Mouse (Mus musculus) midbrain, embryonic 15.5 days (tissue): ENCODE measurements around the gene Kti12. TPM values are rescaled to one million over a fixed set of nuclear protein-coding genes. Genes with fewer than 3 reads are reported as not detected.

Experiments
- ATAC-seq: fragments of 200-750 bp; cut with Nextera tagmentation; replicated peaks from 2 replicates; pipeline ENCODE4 v1.8.0; 2017; ENCODE audit warnings: moderate TSS enrichment
- H3K27ac ChIP-seq: fragments of 300-500 bp; sonication (generic); 2 replicates; pipeline ENCODE4 v1.5.1; 2015; ENCODE audit warnings: mild to moderate bottlenecking, inconsistent platforms
- H3K27me3 ChIP-seq: fragments of 300-500 bp; sonication (generic); replicated peaks from 2 replicates; pipeline ENCODE4 v1.6.1; 2015; ENCODE audit warnings: inconsistent platforms
- H3K36me3 ChIP-seq: fragments of 300-500 bp; sonication (generic); replicated peaks from 2 replicates; pipeline ENCODE4 v1.6.1; 2015; ENCODE audit warnings: inconsistent platforms
- H3K4me1 ChIP-seq: fragments of 300-500 bp; sonication (generic); 2 replicates; pipeline ENCODE4 v1.6.1; 2015; ENCODE audit warnings: inconsistent platforms
- H3K4me2 ChIP-seq: fragments of 300-500 bp; sonication (generic); 2 replicates; pipeline ENCODE4 v1.6.1; 2015; ENCODE audit warnings: inconsistent platforms, mild to moderate bottlenecking, moderate library complexity
- H3K4me3 ChIP-seq: fragments of 300-500 bp; sonication (generic); 2 replicates; pipeline ENCODE4 v1.5.1; 2015; ENCODE audit warnings: mild to moderate bottlenecking, inconsistent platforms
- H3K9ac ChIP-seq: fragments of 300-500 bp; sonication (generic); 2 replicates; pipeline ENCODE4 v1.6.1; 2015; ENCODE audit warnings: mild to moderate bottlenecking, inconsistent platforms
- H3K9me3 ChIP-seq: fragments of 300-500 bp; sonication (generic); 2 replicates; pipeline ENCODE4 v1.6.1; 2016; ENCODE audit warnings: inconsistent platforms
- WGBS: fragments of 180-500 bp; shearing (Covaris S2); methylation state at CpG from one replicate; pipeline ENCODE4 v1.1.7; 2015; ENCODE audit warnings: mixed read lengths; 5-methylcytosine and 5-hydroxymethylcytosine counted together
- polyA plus RNA-seq: library from polyadenylated mRNA; unstranded; fragments of >200 nt; fragmentation: Nextera tagmentation; extraction: Ambion mirVana; gene quantifications from 2 replicates; pipeline ENCODE4 v1.2.1, GENCODE M21; 2015

The Kti12 gene
- polyA plus RNA-seq, 1 experiment from 2014 or later: 24.4 TPM

DNA sequence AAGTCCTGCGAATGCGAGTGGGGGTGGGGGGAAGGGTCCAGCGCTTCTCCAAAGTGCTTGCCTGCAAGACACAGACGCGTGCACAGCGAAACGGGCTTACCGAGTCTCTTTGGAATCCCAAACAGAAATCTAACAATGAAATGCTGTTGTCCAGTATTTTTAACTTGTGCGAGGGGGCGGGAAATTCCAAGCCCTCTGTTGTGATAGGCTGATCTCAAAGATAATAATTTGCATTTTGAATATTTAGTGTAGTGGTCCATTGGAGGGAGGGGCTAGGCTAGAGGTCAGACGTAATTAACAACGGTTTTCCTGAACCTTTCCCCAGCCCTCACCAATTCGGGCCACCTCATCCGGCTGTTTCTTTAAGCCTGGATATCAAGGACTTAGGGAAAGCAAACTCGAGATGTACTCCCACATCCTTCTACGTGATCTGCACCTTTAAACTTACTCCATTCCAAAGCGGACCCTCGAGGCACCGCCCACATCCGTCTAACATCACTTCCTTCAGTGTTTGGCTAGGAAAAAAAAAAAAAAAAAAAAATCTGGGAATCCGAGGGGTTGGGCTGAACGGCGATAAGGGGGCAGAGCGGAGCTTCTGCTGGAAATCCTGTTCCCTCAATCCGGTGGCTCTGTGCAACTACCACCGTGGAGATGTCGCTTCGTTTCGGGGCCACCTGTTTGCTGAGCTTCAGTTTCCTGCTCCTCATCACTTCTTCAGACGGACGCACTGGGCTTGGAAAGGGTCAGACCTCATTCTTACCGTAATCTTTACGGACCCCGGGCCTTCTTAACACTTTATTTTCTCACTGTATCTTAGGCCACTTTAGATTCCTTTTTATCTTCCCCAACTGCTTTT lies 13.2 kb upstream of the Kti12 start, which contains the start of gene Txndc12:
Gene Txndc12 (plus strand): TSS at position 487 of the 856 bp plus-strand sequence.
- H3K27me3 ChIP-seq: no peaks in the 10 kb centered on the region
- 0 out of 2 replicates have a peak, but pooled peaks cover 4% of the 10 kb centered on the region for H3K36me3 ChIP-seq
- ATAC-seq: peak; percentile 82
- H3K9me3 ChIP-seq: no peaks in the 10 kb centered on the region
- under 1% methylated on average over 34 of the region's 34 CpGs for WGBS
- H3K9ac ChIP-seq: peak within 1 kb of the TSS; percentile 99
- peaks cover 35% of the 10 kb centered on the region for H3K4me1 ChIP-seq
- peak within 1 kb of the TSS; percentile 58 for H3K4me2 ChIP-seq
- H3K4me3 ChIP-seq: peak within 1 kb of the TSS; percentile 90
- peak within 1 kb of the TSS; percentile 99 for H3K27ac ChIP-seq

DNA sequence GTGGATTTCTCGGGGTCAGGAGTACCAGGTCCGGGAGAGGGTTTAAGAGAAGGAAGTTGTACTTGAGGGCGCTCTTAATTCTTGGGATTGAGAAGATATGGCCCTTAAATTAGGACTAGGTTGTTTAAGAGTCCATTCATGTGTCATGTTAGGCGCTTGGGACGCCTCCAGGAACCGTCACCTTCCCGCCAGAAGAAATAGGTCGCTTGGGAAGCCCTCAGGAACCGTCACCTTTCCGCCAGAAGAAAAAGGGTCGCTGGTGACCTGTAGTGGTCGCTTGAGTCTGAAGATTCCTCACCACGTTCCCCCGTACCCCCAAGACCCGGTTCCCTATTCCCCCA lies 12.6 kb upstream of the Kti12 start:
- H3K4me1 ChIP-seq: peaks cover 35% of the 10 kb centered on the region
- 1% methylated on average over 15 of the region's 15 CpGs for WGBS
- ATAC-seq: no peak

DNA sequence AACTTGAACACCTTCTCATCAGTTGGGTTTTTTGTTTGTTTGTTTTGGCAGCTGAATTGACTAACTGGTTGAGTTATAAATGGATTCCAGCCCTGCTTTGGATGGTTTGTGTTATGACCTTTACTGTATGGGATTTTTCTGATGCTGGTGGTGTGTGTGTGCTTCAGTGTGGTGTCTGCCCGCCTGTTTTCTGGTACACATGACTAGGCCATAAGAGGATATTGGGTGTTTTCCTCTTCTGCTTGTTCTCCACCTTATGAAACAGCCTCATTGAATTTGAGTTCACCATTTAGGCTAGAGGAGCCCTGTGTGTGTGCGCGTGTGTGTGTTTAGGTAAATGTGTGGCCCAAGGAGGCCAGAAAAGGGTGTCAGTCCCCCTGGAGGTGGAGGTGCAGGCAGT lies 12.1 kb upstream of the Kti12 start:
- Histone ChIP-seq H3K4me2 (peak overlapping the region; percentile 58), H3K27ac (peak overlapping the region; percentile 99; the same call in 1 of the 2 replicates), H3K4me3 (peak overlapping the region; percentile 90), H3K36me3 (no peaks in the 10 kb centered on the region), H3K9me3 (no peaks in the 10 kb centered on the region), H3K27me3 (no peaks in the 10 kb centered on the region), H3K4me1 (peaks cover 35% of the 10 kb centered on the region), H3K9ac (peak overlapping the region; percentile 61)
- WGBS: 63% methylated on average over 3 of the region's 3 CpGs
- ATAC-seq: no peak

More for the DNA sequence above, 12.6 kb upstream of the Kti12 start:
- H3K4me2 ChIP-seq: peak overlapping the region; percentile 58
- H3K27ac ChIP-seq: peak overlapping the region; percentile 99
- H3K36me3 ChIP-seq: 0 out of 2 replicates have a peak, but pooled peaks cover 3% of the 10 kb centered on the region
- H3K4me3 ChIP-seq: peak overlapping the region; percentile 90
- no peaks in the 10 kb centered on the region for H3K27me3 ChIP-seq
- H3K9ac ChIP-seq: peak overlapping the region; percentile 61
- no peaks in the 10 kb centered on the region for H3K9me3 ChIP-seq

DNA sequence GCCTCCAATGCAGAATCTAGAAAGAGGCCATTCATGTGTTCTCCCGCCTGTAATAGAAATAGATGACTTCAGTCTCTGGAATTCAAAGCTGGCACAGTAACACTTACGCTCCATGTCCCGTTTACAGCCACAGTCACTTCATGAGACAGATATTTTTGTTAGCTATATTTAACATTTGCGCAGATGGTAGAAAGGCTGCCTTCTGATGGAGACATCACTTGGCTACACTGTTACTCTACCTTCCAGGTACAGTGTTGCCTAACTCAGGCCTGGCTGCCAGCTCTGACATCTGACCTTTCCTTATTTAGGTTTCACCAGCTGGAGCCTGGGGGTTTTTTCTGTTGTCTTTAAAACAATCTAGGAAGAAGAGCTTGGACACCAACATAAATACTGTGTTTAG lies 9.6 kb upstream of the Kti12 start:
- H3K36me3 ChIP-seq: no peaks in the 10 kb centered on the region
- no peaks in the 10 kb centered on the region for H3K9me3 ChIP-seq
- H3K27me3 ChIP-seq: no peaks in the 10 kb centered on the region
- H3K4me1 ChIP-seq: peaks cover 18% of the 10 kb centered on the region
- H3K4me2 ChIP-seq: no peak overlapping the region
- H3K4me3 ChIP-seq: no peak overlapping the region
- no peak for ATAC-seq
- H3K27ac ChIP-seq: no peak overlapping the region
- 89% methylated on average over 4 of the region's 4 CpGs for WGBS
- no peak overlapping the region for H3K9ac ChIP-seq

DNA sequence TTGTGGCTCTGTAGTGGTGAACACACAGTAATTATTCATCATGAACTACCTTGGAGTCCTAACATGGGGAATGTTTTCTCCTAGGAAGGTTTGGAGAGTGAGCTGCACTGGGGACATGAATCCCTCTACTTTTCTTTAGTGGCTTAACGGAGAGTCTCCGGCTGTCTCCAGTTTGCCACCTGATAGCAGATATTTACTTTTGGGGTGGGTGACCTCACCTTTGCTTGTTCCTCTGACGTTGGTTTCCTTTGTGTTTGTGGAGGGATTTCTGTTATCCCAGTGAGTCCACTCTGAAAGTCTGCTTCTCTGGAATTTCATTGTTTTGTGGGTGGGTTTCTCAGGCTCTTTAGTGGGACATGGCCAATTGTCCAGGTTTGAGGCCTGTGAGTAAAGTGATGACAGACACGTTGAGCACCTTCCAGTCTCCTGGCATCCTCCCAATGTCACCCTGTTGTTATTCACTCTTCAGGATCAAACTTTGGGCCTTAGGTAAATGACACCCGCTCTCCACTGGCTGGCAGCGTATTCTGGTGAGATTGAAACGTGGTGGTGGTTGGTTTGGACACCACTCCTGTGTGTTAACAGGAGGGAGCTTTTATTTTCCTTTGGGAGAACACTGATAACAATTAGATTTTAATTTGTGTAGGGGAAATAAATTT lies 5.5 kb upstream of the Kti12 start:
- Histone ChIP-seq H3K9ac (no peak overlapping the region), H3K4me1 (peaks cover 2% of the 10 kb centered on the region), H3K4me2 (no peak overlapping the region), H3K4me3 (no peak overlapping the region), H3K9me3 (no peaks in the 10 kb centered on the region), H3K27me3 (no peaks in the 10 kb centered on the region), H3K27ac (no peak overlapping the region), H3K36me3 (no peaks in the 10 kb centered on the region)
- 88% methylated on average over 7 of the region's 7 CpGs for WGBS
- no peak for ATAC-seq

DNA sequence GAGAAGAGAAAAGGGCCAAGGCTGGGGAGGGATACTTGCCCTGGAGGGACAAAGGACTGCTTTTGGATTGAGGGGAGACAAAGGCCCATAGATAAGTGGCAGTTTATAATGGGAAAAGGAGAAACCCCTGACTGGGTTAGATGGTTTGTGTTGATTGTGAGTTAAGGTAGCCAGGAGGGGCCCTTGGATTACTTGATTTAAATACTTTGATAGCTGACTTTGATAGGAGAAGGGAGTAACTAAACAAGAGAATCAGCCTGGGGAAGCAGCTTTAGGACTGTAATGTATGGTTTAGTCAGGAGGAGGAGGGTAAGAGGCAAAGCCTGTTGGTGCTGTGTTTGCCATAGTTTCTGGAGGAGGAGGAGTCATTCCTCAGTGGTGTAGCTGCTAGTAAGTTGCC lies 4.2 kb upstream of the Kti12 start:
- Histone ChIP-seq H3K36me3 (no peaks in the 10 kb centered on the region), H3K27ac (no peak overlapping the region), H3K4me3 (no peak overlapping the region), H3K9ac (no peak overlapping the region), H3K4me2 (no peak overlapping the region), H3K4me1 (peaks cover 4% of the 10 kb centered on the region), H3K27me3 (no peaks in the 10 kb centered on the region), H3K9me3 (no peaks in the 10 kb centered on the region)
- no peak for ATAC-seq

DNA sequence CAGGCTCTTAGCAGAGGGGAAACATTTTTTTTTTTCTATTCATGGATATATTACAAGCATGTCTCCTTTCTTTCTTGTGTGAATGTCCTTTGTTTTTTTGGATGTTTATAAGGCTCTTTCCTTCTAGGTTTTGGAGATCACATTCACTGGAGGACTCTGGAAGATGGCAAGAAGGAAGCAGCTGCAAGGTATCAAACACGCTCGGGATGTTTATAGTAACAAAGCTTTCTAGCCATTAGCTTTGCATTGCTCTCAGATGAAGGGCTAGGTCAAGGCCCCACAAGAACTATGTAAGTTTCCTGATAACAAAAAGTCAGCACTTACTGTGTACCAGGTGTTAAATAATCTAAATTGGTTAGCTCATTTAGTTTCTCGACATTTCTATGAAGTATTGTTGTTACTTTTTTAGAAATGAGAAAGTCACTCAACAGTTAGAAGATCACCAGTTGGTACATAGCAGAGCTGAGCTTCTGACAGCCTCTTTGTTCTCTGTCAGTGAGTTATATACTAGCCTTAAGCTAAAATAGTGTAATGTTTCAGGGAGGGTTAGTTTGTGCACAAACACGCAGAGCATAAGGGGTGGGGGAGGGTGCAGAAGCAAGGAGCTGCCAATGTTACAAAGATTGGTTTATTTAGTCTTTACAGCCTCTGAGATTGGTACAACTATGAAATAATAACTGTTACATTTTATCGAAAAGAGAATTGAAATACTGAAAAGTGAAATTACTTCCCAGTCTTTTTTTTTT lies 1.6 kb upstream of the Kti12 start:
- Histone ChIP-seq H3K4me2 (no peak overlapping the region), H3K4me3 (no peak overlapping the region), H3K36me3 (no peaks in the 10 kb centered on the region), H3K27me3 (no peaks in the 10 kb centered on the region), H3K27ac (no peak overlapping the region), H3K9me3 (no peaks in the 10 kb centered on the region), H3K9ac (no peak overlapping the region), H3K4me1 (peaks cover 24% of the 10 kb centered on the region)
- 91% methylated on average over 5 of the region's 5 CpGs for WGBS
- ATAC-seq: no peak

DNA sequence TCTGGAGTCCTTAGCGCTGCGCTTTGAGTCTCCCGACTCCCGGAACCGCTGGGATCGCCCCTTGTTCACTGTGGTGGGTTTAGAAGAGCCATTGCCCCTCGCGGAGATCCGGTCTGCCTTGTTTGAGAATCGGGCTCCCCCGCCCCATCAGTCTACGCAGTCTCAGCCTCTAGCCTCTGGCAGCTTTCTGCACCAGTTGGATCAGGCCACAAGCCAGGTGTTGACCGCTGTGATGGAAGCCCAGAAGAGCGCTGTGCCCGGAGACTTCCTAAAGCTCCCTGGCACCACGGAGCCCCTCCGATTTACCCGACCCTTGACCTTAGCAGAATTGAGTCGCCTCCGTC lies 892 bp downstream of the Kti12 start, which contains the start of gene A730015C16Rik:
Gene A730015C16Rik (minus strand): TSS at position 115 of the 344 bp plus-strand sequence.
- Histone ChIP-seq H3K27ac (peak within 1 kb of the TSS; percentile 86), H3K27me3 (no peaks in the 10 kb centered on the region), H3K4me1 (peaks cover 27% of the 10 kb centered on the region), H3K9ac (peak within 1 kb of the TSS; percentile 74), H3K4me3 (peak within 1 kb of the TSS; percentile 79), H3K4me2 (peak within 1 kb of the TSS; percentile 91), H3K36me3 (0 out of 2 replicates have a peak, but pooled peaks cover 4% of the 10 kb centered on the region), H3K9me3 (no peaks in the 10 kb centered on the region)
- ATAC-seq: peak; percentile 21
- 10% methylated on average over 20 of the region's 20 CpGs for WGBS

DNA sequence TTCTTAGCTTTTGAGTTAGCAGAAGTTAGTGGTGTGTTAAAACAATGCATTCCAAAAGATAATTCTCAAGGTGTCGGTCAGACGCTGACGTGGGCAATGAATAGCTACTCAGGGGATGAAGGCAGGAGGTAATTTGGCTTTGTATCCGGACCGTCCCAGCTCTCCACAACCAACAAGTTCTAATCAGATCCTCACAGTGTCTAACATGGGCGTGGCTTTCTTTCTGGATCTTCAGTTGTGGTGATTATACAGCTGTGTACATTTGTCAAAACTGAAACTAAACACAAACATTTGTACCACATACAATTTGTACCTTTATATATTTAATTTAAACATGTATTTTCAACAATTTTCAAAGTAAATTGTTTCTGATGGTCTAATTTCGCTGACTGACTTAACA lies 19.2 kb downstream of the Kti12 start:
- no peak overlapping the region for H3K4me3 ChIP-seq
- peaks cover 13% of the 10 kb centered on the region; the same call in 1 of the 2 replicates for H3K36me3 ChIP-seq
- no peak for ATAC-seq
- no peaks in the 10 kb centered on the region for H3K27me3 ChIP-seq
- no peaks in the 10 kb centered on the region for H3K4me1 ChIP-seq
- WGBS: 84% methylated on average over 7 of the region's 7 CpGs
- H3K9ac ChIP-seq: no peak overlapping the region
- H3K27ac ChIP-seq: no peak overlapping the region
- no peak overlapping the region for H3K4me2 ChIP-seq
- no peaks in the 10 kb centered on the region for H3K9me3 ChIP-seq

DNA sequence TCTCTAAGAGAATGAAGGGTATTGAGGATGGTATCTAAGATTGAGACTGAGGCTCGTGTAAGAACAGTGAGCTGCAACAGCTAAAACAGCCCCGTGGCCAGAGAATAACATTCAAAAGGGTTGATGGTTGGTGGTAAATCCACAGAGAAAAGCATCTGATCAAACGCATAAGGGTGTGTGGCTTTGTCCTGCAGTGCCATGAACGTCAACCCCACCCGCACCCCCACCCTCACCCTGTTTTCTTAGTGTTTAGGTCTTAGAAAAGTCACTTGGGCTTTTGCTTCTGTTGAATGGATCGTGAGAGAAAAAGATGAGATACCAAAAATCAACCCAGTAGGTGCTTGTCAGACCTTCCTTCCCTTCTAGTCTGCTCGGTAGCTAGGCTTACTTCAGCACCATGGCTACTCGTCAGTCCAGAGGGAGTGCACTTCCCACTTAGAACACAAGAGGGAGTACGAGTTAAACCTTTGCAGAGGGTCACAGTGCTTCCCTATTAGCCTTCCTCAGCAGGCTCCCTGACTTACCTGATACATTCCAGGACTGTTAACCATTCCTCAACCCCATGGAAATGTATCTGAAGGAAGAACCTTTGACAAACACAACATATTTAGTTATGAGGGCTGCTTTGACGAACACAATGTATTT lies 22.3 kb downstream of the Kti12 start:
- H3K27me3 ChIP-seq: no peaks in the 10 kb centered on the region
- H3K4me2 ChIP-seq: no peak overlapping the region
- H3K9me3 ChIP-seq: no peaks in the 10 kb centered on the region
- H3K4me3 ChIP-seq: no peak overlapping the region
- H3K27ac ChIP-seq: no peak overlapping the region
- peak; percentile 94 for ATAC-seq
- no peaks in the 10 kb centered on the region for H3K36me3 ChIP-seq
- H3K9ac ChIP-seq: no peak overlapping the region
- WGBS: 34% methylated on average over 10 of the region's 10 CpGs
- no peaks in the 10 kb centered on the region for H3K4me1 ChIP-seq

DNA sequence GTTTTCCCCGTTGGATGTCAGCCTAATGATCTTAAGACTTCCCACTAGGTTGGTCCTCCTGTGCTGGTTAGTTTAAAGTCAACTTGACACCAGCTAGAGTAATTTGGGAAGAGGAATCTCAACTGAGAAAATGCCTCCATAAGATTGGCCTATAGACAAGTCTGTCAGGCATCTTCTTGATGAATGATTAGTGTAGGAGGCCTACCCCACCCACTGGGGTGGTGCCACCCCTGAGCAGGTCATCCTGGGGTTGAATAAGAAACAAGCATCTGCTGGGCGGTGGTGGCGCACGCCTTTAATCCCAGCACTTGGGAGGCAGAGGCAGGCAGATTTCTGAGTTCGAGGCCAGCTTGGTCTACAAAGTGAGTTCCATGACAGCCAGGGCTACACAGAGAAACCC lies 26.2 kb downstream of the Kti12 start:
- Histone ChIP-seq H3K4me3 (no peak overlapping the region), H3K9me3 (no peaks in the 10 kb centered on the region), H3K9ac (no peak overlapping the region), H3K4me2 (no peak overlapping the region), H3K36me3 (no peaks in the 10 kb centered on the region), H3K27me3 (no peaks in the 10 kb centered on the region), H3K4me1 (peaks cover 3% of the 10 kb centered on the region; the same call in 1 of the 2 replicates), H3K27ac (no peak overlapping the region)
- 89% methylated on average over 5 of the region's 5 CpGs for WGBS
- ATAC-seq: no peak

DNA sequence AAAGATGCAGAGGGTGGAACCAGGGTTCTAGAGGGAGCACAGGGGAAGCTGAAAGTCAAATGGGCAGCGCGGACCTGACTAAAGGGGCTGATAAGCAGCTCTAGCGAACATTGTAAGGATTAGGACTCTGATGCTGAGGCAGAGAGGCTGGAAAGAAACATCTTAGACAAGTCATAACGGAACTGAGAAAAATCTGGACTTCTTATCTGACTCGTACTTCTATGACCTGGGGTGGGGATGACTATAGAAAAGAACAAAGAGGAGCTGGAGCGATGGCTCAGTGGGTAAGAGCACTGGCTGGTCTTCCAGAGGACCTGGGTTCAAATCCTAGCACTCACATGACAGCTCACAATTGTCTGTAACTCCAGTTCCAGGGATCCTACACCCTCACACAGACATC lies 30.3 kb downstream of the Kti12 start:
- Histone ChIP-seq H3K4me3 (no peak overlapping the region), H3K4me1 (peaks cover 10% of the 10 kb centered on the region; the same call in 1 of the 2 replicates), H3K4me2 (no peak overlapping the region), H3K9me3 (no peaks in the 10 kb centered on the region), H3K9ac (no peak overlapping the region), H3K27me3 (no peaks in the 10 kb centered on the region), H3K27ac (no peak overlapping the region), H3K36me3 (no peaks in the 10 kb centered on the region)
- ATAC-seq: no peak
- WGBS: 83% methylated on average over 6 of the region's 6 CpGs
